Comparison of ENCODE assay signal across 9 mouse cellular contexts in the genomic region with DNA sequence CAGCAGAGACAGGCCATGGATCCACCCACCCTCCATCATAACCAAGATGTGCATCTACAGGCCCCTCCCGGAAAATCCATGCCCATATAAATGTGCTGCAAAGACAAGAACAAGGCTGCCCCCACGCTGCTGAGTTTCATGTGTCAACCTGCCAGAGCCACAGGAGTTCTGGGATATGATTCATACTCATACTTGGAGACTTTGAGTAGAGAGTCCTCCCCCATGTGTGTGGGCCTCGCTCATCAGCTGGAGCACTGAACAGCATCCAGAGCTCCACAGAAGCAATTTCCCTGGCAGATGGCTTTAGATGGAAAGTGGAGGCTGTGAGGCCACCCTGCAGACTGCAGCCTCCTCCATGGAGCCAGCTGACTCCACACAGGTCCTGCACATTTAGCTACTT. TPM values are rescaled to one million over a fixed set of nuclear protein-coding genes. Genes with fewer than 3 reads are reported as not detected.
DNase-seq lines count a peak whose midpoint lies in the region; ATAC-seq and TF ChIP-seq lines count a peak whose summit lies in the region.
"Had no signal": no experiment of that assay in that cellular context is flagged by ENCODE, and none has a peak within 500 bp of the region (broad histone marks: within the 10 kb centered on the region; RNA-seq: fewer than 3 reads in every experiment).

No protein-coding gene starts in this region.

- TF ChIP-seq POLR2A in cortical plate, adult 2 months (IDR thresholded peaks at IDR 0.05; ENCODE audit: extremely low read depth, insufficient read depth, low read length) = no peak

- TF ChIP-seq CTCF in cortical plate, adult 2 months (IDR thresholded peaks at IDR 0.05; ENCODE audit: extremely low read depth, insufficient read depth, low read length) = peak; percentile 22; the same call in 1 of the 2 replicates

- H3K4me1 ChIP-seq in forebrain, embryonic 10.5 days = peaks cover 37% of the 10 kb centered on the region
- H3K4me1 ChIP-seq in forebrain, embryonic 11.5 days (replicated peaks; ENCODE audit: control insufficient read depth, insufficient read depth, low read length) = peaks cover 2% of the 10 kb centered on the region; the same call in 1 of the 2 replicates
- peaks cover 21% of the 10 kb centered on the region for H3K4me1 ChIP-seq in cortical plate, adult 2 months (ENCODE audit: control insufficient read depth, insufficient read depth, low read length)
- peaks cover 41% of the 10 kb centered on the region for H3K4me1 ChIP-seq in limb, embryonic 10.5 days
- H3K4me1 ChIP-seq in kidney, embryonic 16.5 days (ENCODE audit: insufficient read depth, low read length) = peaks cover 28% of the 10 kb centered on the region
- peaks cover 17% of the 10 kb centered on the region for H3K4me1 ChIP-seq in kidney, embryonic 14.5 days (ENCODE audit: control insufficient read depth, insufficient read depth, low read length)

- no peaks in the 10 kb centered on the region for H3K27me3 ChIP-seq in forebrain, embryonic 10.5 days (ENCODE audit: poor library complexity, severe bottlenecking)
- H3K27me3 ChIP-seq in forebrain, embryonic 11.5 days (ENCODE audit: control insufficient read depth, insufficient read depth, low read length) = no peaks in the 10 kb centered on the region
- H3K27me3 ChIP-seq in limb, embryonic 10.5 days (ENCODE audit: low read depth, poor library complexity, severe bottlenecking) = no peaks in the 10 kb centered on the region; the same call in 1 of the 2 replicates
- no peaks in the 10 kb centered on the region for H3K27me3 ChIP-seq in kidney, embryonic 16.5 days (ENCODE audit: insufficient read depth, low read length)
- no peaks in the 10 kb centered on the region for H3K27me3 ChIP-seq in kidney, embryonic 14.5 days (ENCODE audit: control insufficient read depth, insufficient read depth, low read length)

- H3K9ac ChIP-seq in forebrain, embryonic 11.5 days (ENCODE audit: low read length) = no peak overlapping the region
- H3K9ac ChIP-seq in kidney, embryonic 16.5 days (replicated peaks; ENCODE audit: low read length) = no peak overlapping the region
- no peak overlapping the region for H3K9ac ChIP-seq in kidney, embryonic 14.5 days (ENCODE audit: low read depth, low read length)
- H3K9ac ChIP-seq: midbrain, embryonic 13.5 days had no signal

- no peak overlapping the region for H3K4me3 ChIP-seq in forebrain, embryonic 10.5 days
- no peak overlapping the region for H3K4me3 ChIP-seq in forebrain, embryonic 11.5 days (ENCODE audit: low read depth, low read length)
- H3K4me3 ChIP-seq in cortical plate, adult 2 months (ENCODE audit: insufficient read depth, low read length) = no peak overlapping the region
- H3K4me3 ChIP-seq in limb, embryonic 10.5 days = no peak overlapping the region
- H3K4me3 ChIP-seq in kidney, embryonic 16.5 days (ENCODE audit: low read length) = no peak overlapping the region
- no peak overlapping the region for H3K4me3 ChIP-seq in kidney, embryonic 14.5 days (ENCODE audit: low read length)
- H3K4me3 ChIP-seq: midbrain, embryonic 13.5 days had no signal

- ATAC-seq in forebrain, embryonic 11.5 days (replicated peaks; ENCODE audit: low FRiP score) = no peak
- ATAC-seq in kidney, embryonic 16.5 days (ENCODE audit: low FRiP score, low TSS enrichment) = no peak
- no peak for ATAC-seq in kidney, embryonic 14.5 days (ENCODE audit: low FRiP score, low TSS enrichment)
- ATAC-seq: midbrain, embryonic 13.5 days had no signal

- H3K36me3 ChIP-seq in forebrain, embryonic 10.5 days (replicated peaks) = no peaks in the 10 kb centered on the region
- H3K36me3 ChIP-seq in forebrain, embryonic 11.5 days (ENCODE audit: control insufficient read depth, insufficient read depth, low read length) = no peaks in the 10 kb centered on the region
- no peaks in the 10 kb centered on the region for H3K36me3 ChIP-seq in limb, embryonic 10.5 days
- no peaks in the 10 kb centered on the region for H3K36me3 ChIP-seq in kidney, embryonic 16.5 days (ENCODE audit: insufficient read depth, low read length)
- no peaks in the 10 kb centered on the region for H3K36me3 ChIP-seq in kidney, embryonic 14.5 days (ENCODE audit: control insufficient read depth, insufficient read depth, low read length)
- H3K36me3 ChIP-seq: midbrain, embryonic 13.5 days had no signal

- DNase-seq in forebrain, embryonic 10.5 days (ENCODE audit: extremely low spot score, low spot score) = no peak
- DNase-seq in forebrain, embryonic 11.5 days (ENCODE audit: low spot score) = no peak
- DNase-seq in heart, postnatal 25 days (ENCODE audit: low spot score) = peak; percentile 36
- DNase-seq in limb, embryonic 10.5 days (ENCODE audit: low spot score) = no peak
- DNase-seq in spleen, postnatal 10 days (ENCODE audit: low spot score in 2 of 2) = no peak

- H3K9me3 ChIP-seq in forebrain, embryonic 10.5 days = peaks cover 7% of the 10 kb centered on the region; the same call in 1 of the 2 replicates
- peaks cover 3% of the 10 kb centered on the region; the same call in 1 of the 2 replicates for H3K9me3 ChIP-seq in forebrain, embryonic 11.5 days (ENCODE audit: control insufficient read depth, low read length)
- no peaks in the 10 kb centered on the region; the same call in 1 of the 2 replicates for H3K9me3 ChIP-seq in limb, embryonic 10.5 days (replicated peaks)
- H3K9me3 ChIP-seq in kidney, embryonic 16.5 days (ENCODE audit: low read length) = no peaks in the 10 kb centered on the region
- H3K9me3 ChIP-seq in kidney, embryonic 14.5 days (ENCODE audit: control insufficient read depth, low read length) = peaks cover 5% of the 10 kb centered on the region
- H3K9me3 ChIP-seq: midbrain, embryonic 13.5 days had no signal

- intact Hi-C loops in heart, postnatal 25 days (cut with DNase I) = loop anchor here (5.0 kb wide), 1 partner anchor 85 kb away; no protein-coding TSS in a partner anchor

- H3K27ac ChIP-seq in forebrain, embryonic 10.5 days = 0 out of 2 replicates have a peak overlapping the region, but pooled peaks have one; percentile 2
- H3K27ac ChIP-seq in forebrain, embryonic 11.5 days (ENCODE audit: low read depth, low read length) = no peak overlapping the region
- 0 out of 2 replicates have a peak overlapping the region, but pooled peaks have one; percentile 4 for H3K27ac ChIP-seq in cortical plate, adult 2 months (ENCODE audit: insufficient read depth, low read length)
- 0 out of 2 replicates have a peak overlapping the region, but pooled peaks have one; percentile 19 for H3K27ac ChIP-seq in limb, embryonic 10.5 days
- no peak overlapping the region for H3K27ac ChIP-seq in kidney, embryonic 16.5 days (ENCODE audit: low read length)
- H3K27ac ChIP-seq in kidney, embryonic 14.5 days (ENCODE audit: low read depth, low read length) = no peak overlapping the region
- H3K27ac ChIP-seq: midbrain, embryonic 13.5 days had no signal

- 89% methylated on average over 3 of the region's 3 CpGs for WGBS in forebrain, embryonic 10.5 days
- 85% methylated on average over 3 of the region's 3 CpGs for WGBS in forebrain, embryonic 11.5 days
- 83% methylated on average over 3 of the region's 3 CpGs for WGBS in limb, embryonic 10.5 days
- 62% methylated on average over 3 of the region's 3 CpGs for WGBS in kidney, embryonic 16.5 days
- 68% methylated on average over 3 of the region's 3 CpGs for WGBS in kidney, embryonic 14.5 days

- no peak overlapping the region for H3K4me2 ChIP-seq in forebrain, embryonic 11.5 days (ENCODE audit: low read depth, low read length, severe bottlenecking)
- H3K4me2 ChIP-seq in kidney, embryonic 16.5 days (replicated peaks; ENCODE audit: low read depth, low read length) = no peak overlapping the region
- no peak overlapping the region for H3K4me2 ChIP-seq in kidney, embryonic 14.5 days (replicated peaks; ENCODE audit: low read depth, low read length)
- H3K4me2 ChIP-seq: midbrain, embryonic 13.5 days had no signal

RNA-seq across cellular contexts. Expression of gene 1810010D01Rik, which starts 10.9 kb away (rescaled TPM):
- polyA plus RNA-seq in forebrain, embryonic 10.5 days (2016; fragmentation: Nextera tagmentation; extraction: Ambion mirVana) = 0.16 and 0.31 TPM in 2 replicates
- polyA plus RNA-seq in forebrain, embryonic 11.5 days (2014; fragmentation: Nextera tagmentation; extraction: Ambion mirVana) = 0.21 TPM in 1 of 2 replicates, not detected in the other
- polyA plus RNA-seq in cortical plate, adult 2 months (2012; rRNA removed) = 2.8 and 2.9 TPM in 2 replicates
- total RNA-seq in heart, postnatal 25 days (2021) = not detected
- polyA plus RNA-seq in limb, embryonic 10.5 days (2016; fragmentation: Nextera tagmentation; extraction: Ambion mirVana) = 0.33 TPM in 1 of 2 replicates, not detected in the other
- 0.27 and 0.30 TPM in 2 replicates for polyA plus RNA-seq in kidney, embryonic 16.5 days (2015; fragmentation: Nextera tagmentation; extraction: Ambion mirVana)
- polyA plus RNA-seq in kidney, embryonic 14.5 days (2014; fragmentation: Nextera tagmentation; extraction: Ambion mirVana) = 0.46 TPM in 1 of 2 replicates, not detected in the other

Comparison
In these comparisons a context has a peak if more than half of its experiments do, and no peak if none do; other contexts are left out.
1. H3K27ac ChIP-seq: peak in forebrain, embryonic 10.5 days (single experiment), cortical plate, adult 2 months (single experiment) and limb, embryonic 10.5 days (single experiment); none in forebrain, embryonic 11.5 days (single experiment), kidney, embryonic 16.5 days (single experiment) and kidney, embryonic 14.5 days (single experiment).